Mouse (Mus musculus): ENCODE measurements around the gene Ybx2.

- TF ChIP-seq POLR2A (IDR thresholded peaks at IDR 0.05; ENCODE audit: borderline replicate concordance, extremely low read depth, insufficient read depth, insufficient read length, poor library complexity, severe bottlenecking) = no peak
- TF ChIP-seq CTCF (IDR thresholded peaks at IDR 0.05; ENCODE audit: borderline replicate concordance, extremely low read depth, insufficient read depth, insufficient read length) = no peak
These were observed 3.8 kb upstream of the Ybx2 start for GRCm38 (mm10) chr11:69931769-69932168.
